Mouse (Mus musculus): ENCODE results near the gene Msrb1. TPM values are rescaled to one million over a fixed set of nuclear protein-coding genes. Genes with fewer than 3 reads are reported as not detected.

Msrb1 gene
- polyA plus RNA-seq, 1 experiment from 2014 or later = 18.2 TPM

- H3K27ac ChIP-seq (ENCODE audit: poor library complexity, severe bottlenecking) = no peak overlapping the region
- no peaks in the 10 kb centered on the region; the same call in 1 of the 2 replicates for H3K4me1 ChIP-seq (replicated peaks)
- no peak overlapping the region for H3K9ac ChIP-seq
- peaks cover 12% of the 10 kb centered on the region; the same call in 1 of the 2 replicates for H3K27me3 ChIP-seq (replicated peaks)
- H3K4me2 ChIP-seq = no peak overlapping the region
- H3K36me3 ChIP-seq = no peaks in the 10 kb centered on the region
- H3K4me3 ChIP-seq = no peak overlapping the region
- ATAC-seq (ENCODE audit: insufficient number of reproducible peaks, low FRiP score) = no peak
- H3K9me3 ChIP-seq (replicated peaks) = 0 out of 2 replicates have a peak, but pooled peaks cover 8% of the 10 kb centered on the region
- WGBS = 77% methylated on average over 5 of the region's 5 CpGs
These were observed 36.8 kb downstream of the Msrb1 start for GRCm38 (mm10) chr17:24773241-24773640.

GRCm38 (mm10) chr17:24775173-24775572 lies 38.7 kb downstream of the Msrb1 start:
- Histone ChIP-seq H3K27me3 (replicated peaks) (no peaks in the 10 kb centered on the region), H3K4me3 (no peak overlapping the region), H3K4me1 (replicated peaks) (no peaks in the 10 kb centered on the region; the same call in 1 of the 2 replicates), H3K9me3 (replicated peaks) (0 out of 2 replicates have a peak, but pooled peaks cover 8% of the 10 kb centered on the region), H3K36me3 (no peaks in the 10 kb centered on the region), H3K9ac (no peak overlapping the region), H3K4me2 (no peak overlapping the region), H3K27ac (ENCODE audit: poor library complexity, severe bottlenecking) (no peak overlapping the region)
- ATAC-seq (ENCODE audit: insufficient number of reproducible peaks, low FRiP score) = no peak
- WGBS = 80% methylated on average over 8 of the region's 8 CpGs

- Histone ChIP-seq H3K27ac (ENCODE audit: poor library complexity, severe bottlenecking) (no peak overlapping the region), H3K4me2 (no peak overlapping the region), H3K27me3 (replicated peaks) (no peaks in the 10 kb centered on the region), H3K9me3 (replicated peaks) (0 out of 2 replicates have a peak, but pooled peaks cover 8% of the 10 kb centered on the region), H3K4me3 (no peak overlapping the region), H3K4me1 (replicated peaks) (no peaks in the 10 kb centered on the region; the same call in 1 of the 2 replicates), H3K9ac (no peak overlapping the region), H3K36me3 (no peaks in the 10 kb centered on the region)
- no peak for ATAC-seq (ENCODE audit: insufficient number of reproducible peaks, low FRiP score)
- WGBS = 63% methylated on average over 2 of the region's 2 CpGs
These were observed 40.6 kb downstream of the Msrb1 start for GRCm38 (mm10) chr17:24777073-24777472.

GRCm38 (mm10) chr17:24780821-24781220 lies 44.4 kb downstream of the Msrb1 start:
- Histone ChIP-seq H3K4me3 (no peak overlapping the region), H3K4me1 (replicated peaks) (no peaks in the 10 kb centered on the region), H3K9ac (no peak overlapping the region), H3K36me3 (no peaks in the 10 kb centered on the region), H3K27me3 (replicated peaks) (no peaks in the 10 kb centered on the region), H3K9me3 (replicated peaks) (no peaks in the 10 kb centered on the region), H3K4me2 (no peak overlapping the region), H3K27ac (ENCODE audit: poor library complexity, severe bottlenecking) (no peak overlapping the region)
- ATAC-seq (ENCODE audit: insufficient number of reproducible peaks, low FRiP score) = no peak
- WGBS = 88% methylated on average over 2 of the region's 2 CpGs

- no peaks in the 10 kb centered on the region for H3K4me1 ChIP-seq (replicated peaks)
- peaks cover 8% of the 10 kb centered on the region for H3K27me3 ChIP-seq (replicated peaks)
- H3K27ac ChIP-seq (ENCODE audit: poor library complexity, severe bottlenecking) = no peak overlapping the region
- no peak overlapping the region for H3K9ac ChIP-seq
- no peak for ATAC-seq (ENCODE audit: insufficient number of reproducible peaks, low FRiP score)
- no peak overlapping the region for H3K4me2 ChIP-seq
- no peaks in the 10 kb centered on the region for H3K36me3 ChIP-seq
- H3K9me3 ChIP-seq (replicated peaks) = no peaks in the 10 kb centered on the region
- WGBS = 60% methylated on average over 8 of the region's 8 CpGs
- H3K4me3 ChIP-seq = no peak overlapping the region
These were observed 55.7 kb downstream of the Msrb1 start for GRCm38 (mm10) chr17:24792190-24792589.

Other genes starting within 250 kb of the Msrb1 start
- gene Caskin1, start 248.0 kb upstream of the Msrb1 start, polyA plus RNA-seq (2016; fragmentation: Nextera tagmentation; extraction: Ambion mirVana) = 0.64 and 0.77 TPM in 2 replicates
- gene Traf7, start 208.7 kb upstream of the Msrb1 start, polyA plus RNA-seq (2016; fragmentation: Nextera tagmentation; extraction: Ambion mirVana) = 71.8 and 81.4 TPM in 2 replicates
- gene Rab26, start 202.4 kb upstream of the Msrb1 start, polyA plus RNA-seq (2016; fragmentation: Nextera tagmentation; extraction: Ambion mirVana) = 1.2 TPM in 2 replicates
- 18.1 and 18.9 TPM in 2 replicates for gene Pkd1, start 186.8 kb upstream of the Msrb1 start, polyA plus RNA-seq (2016; fragmentation: Nextera tagmentation; extraction: Ambion mirVana)
- gene Tsc2, start 104.0 kb upstream of the Msrb1 start, polyA plus RNA-seq (2016; fragmentation: Nextera tagmentation; extraction: Ambion mirVana) = 66.5 and 74.6 TPM in 2 replicates
- gene Nthl1, start 104.0 kb upstream of the Msrb1 start, polyA plus RNA-seq (2016; fragmentation: Nextera tagmentation; extraction: Ambion mirVana) = 7.8 and 8.3 TPM in 2 replicates
- gene Slc9a3r2, start 86.3 kb upstream of the Msrb1 start, polyA plus RNA-seq (2016; fragmentation: Nextera tagmentation; extraction: Ambion mirVana) = 56.6 and 59.7 TPM in 2 replicates
- not detected in 2 replicates for gene Npw, start 78.2 kb upstream of the Msrb1 start, polyA plus RNA-seq (2016; fragmentation: Nextera tagmentation; extraction: Ambion mirVana)
- 20.1 and 21.2 TPM in 2 replicates for gene Zfp598, start 67.0 kb upstream of the Msrb1 start, polyA plus RNA-seq (2016; fragmentation: Nextera tagmentation; extraction: Ambion mirVana)
- gene Syngr3, start 46.7 kb upstream of the Msrb1 start, polyA plus RNA-seq (2016; fragmentation: Nextera tagmentation; extraction: Ambion mirVana) = 0.68 and 1.0 TPM in 2 replicates
- 34.0 and 37.8 TPM in 2 replicates for gene Gfer, start 40.5 kb upstream of the Msrb1 start, polyA plus RNA-seq (2016; fragmentation: Nextera tagmentation; extraction: Ambion mirVana)
- gene Noxo1, start 40.4 kb upstream of the Msrb1 start, polyA plus RNA-seq (2016; fragmentation: Nextera tagmentation; extraction: Ambion mirVana) = 1.3 and 1.8 TPM in 2 replicates
- gene Tbl3, start 29.0 kb upstream of the Msrb1 start, polyA plus RNA-seq (2016; fragmentation: Nextera tagmentation; extraction: Ambion mirVana) = 45.9 and 49.5 TPM in 2 replicates
- not detected in 2 replicates for gene Rnf151, start 18.6 kb upstream of the Msrb1 start, polyA plus RNA-seq (2016; fragmentation: Nextera tagmentation; extraction: Ambion mirVana)
- gene Rps2, start 18.5 kb upstream of the Msrb1 start, polyA plus RNA-seq (2016; fragmentation: Nextera tagmentation; extraction: Ambion mirVana) = 810 and 828 TPM in 2 replicates
- 351 and 363 TPM in 2 replicates for gene Ndufb10, start 12.2 kb upstream of the Msrb1 start, polyA plus RNA-seq (2016; fragmentation: Nextera tagmentation; extraction: Ambion mirVana)
- gene Rpl3l, start 8.8 kb upstream of the Msrb1 start, polyA plus RNA-seq (2016; fragmentation: Nextera tagmentation; extraction: Ambion mirVana) = 0.34 and 0.76 TPM in 2 replicates
- gene Hs3st6, start 16.3 kb downstream of the Msrb1 start, polyA plus RNA-seq (2016; fragmentation: Nextera tagmentation; extraction: Ambion mirVana) = 0.72 TPM in 1 of 2 replicates, not detected in the other
- gene Meiob, start 67.6 kb downstream of the Msrb1 start, polyA plus RNA-seq (2016; fragmentation: Nextera tagmentation; extraction: Ambion mirVana) = not detected in 2 replicates
- gene Hagh, start 103.5 kb downstream of the Msrb1 start, polyA plus RNA-seq (2016; fragmentation: Nextera tagmentation; extraction: Ambion mirVana) = 39.9 and 41.2 TPM in 2 replicates
- 36.5 TPM in 2 replicates for gene Fahd1, start 113.7 kb downstream of the Msrb1 start, polyA plus RNA-seq (2016; fragmentation: Nextera tagmentation; extraction: Ambion mirVana)
- gene Igfals, start 129.4 kb downstream of the Msrb1 start, polyA plus RNA-seq (2016; fragmentation: Nextera tagmentation; extraction: Ambion mirVana) = 0.12 and 0.24 TPM in 2 replicates
- gene Nubp2, start 149.7 kb downstream of the Msrb1 start, polyA plus RNA-seq (2016; fragmentation: Nextera tagmentation; extraction: Ambion mirVana) = 31.9 and 33.1 TPM in 2 replicates
- 25.7 and 28.3 TPM in 2 replicates for gene Spsb3, start 150.0 kb downstream of the Msrb1 start, polyA plus RNA-seq (2016; fragmentation: Nextera tagmentation; extraction: Ambion mirVana)
- gene Eme2, start 158.4 kb downstream of the Msrb1 start, polyA plus RNA-seq (2016; fragmentation: Nextera tagmentation; extraction: Ambion mirVana) = 25.4 and 27.2 TPM in 2 replicates
- 91.1 and 94.9 TPM in 2 replicates for gene Mrps34, start 158.5 kb downstream of the Msrb1 start, polyA plus RNA-seq (2016; fragmentation: Nextera tagmentation; extraction: Ambion mirVana)
- gene Nme3, start 159.9 kb downstream of the Msrb1 start, polyA plus RNA-seq (2016; fragmentation: Nextera tagmentation; extraction: Ambion mirVana) = 34.5 and 36.5 TPM in 2 replicates
- 38.4 and 41.3 TPM in 2 replicates for gene Mapk8ip3, start 200.3 kb downstream of the Msrb1 start, polyA plus RNA-seq (2016; fragmentation: Nextera tagmentation; extraction: Ambion mirVana)
- 140 and 144 TPM in 2 replicates for gene Jpt2, start 224.0 kb downstream of the Msrb1 start, polyA plus RNA-seq (2016; fragmentation: Nextera tagmentation; extraction: Ambion mirVana)

Data from heart, embryonic 12.5 days (tissue).